Mouse (Mus musculus) hindbrain, embryonic 11.5 days (tissue): ENCODE results near the gene Fam162b. TPM values are rescaled to one million over a fixed set of nuclear protein-coding genes. Genes with fewer than 3 reads are reported as not detected.

Experiments used
- ATAC-seq: fragments of 200-750 bp; cut with Nextera tagmentation; 2 replicates; pipeline ENCODE4 v1.8.0; 2017; ENCODE audit warnings: mild to moderate bottlenecking, moderate TSS enrichment, moderate library complexity; ENCODE audit not compliant: low FRiP score
- DNase-seq: peaks from one replicate; pipeline ENCODE4 v3.0.0-alpha.2; 2015; ENCODE audit warnings: low spot score
- H3K27ac ChIP-seq: fragments of 300-500 bp; sonication (generic); 2 replicates; pipeline ENCODE4 v1.5.1; 2014; ENCODE audit warnings: mild to moderate bottlenecking, low read depth, low read length
- H3K27me3 ChIP-seq: fragments of 300-500 bp; sonication (generic); 2 replicates; pipeline ENCODE4 v1.6.1; 2014; ENCODE audit warnings: mild to moderate bottlenecking, low read length, moderate library complexity, mixed read lengths; ENCODE audit not compliant: control insufficient read depth, insufficient read depth
- H3K36me3 ChIP-seq: fragments of 300-500 bp; sonication (generic); 2 replicates; pipeline ENCODE4 v1.6.1; 2014; ENCODE audit warnings: mild to moderate bottlenecking, low read length, moderate library complexity, mixed read lengths; ENCODE audit not compliant: control insufficient read depth, insufficient read depth
- H3K4me1 ChIP-seq: fragments of 300-500 bp; sonication (generic); replicated peaks from 2 replicates; pipeline ENCODE4 v1.6.1; 2014; ENCODE audit warnings: low read length, mixed read lengths; ENCODE audit not compliant: control insufficient read depth, insufficient read depth
- H3K4me2 ChIP-seq: fragments of 300-500 bp; sonication (generic); replicated peaks from 2 replicates; pipeline ENCODE4 v1.6.1; 2014; ENCODE audit warnings: mild to moderate bottlenecking, low read depth, low read length
- H3K4me3 ChIP-seq: fragments of 300-500 bp; sonication (generic); 2 replicates; pipeline ENCODE4 v1.5.1; 2014; ENCODE audit warnings: low read depth, low read length
- H3K9ac ChIP-seq: fragments of 300-500 bp; sonication (generic); 2 replicates; pipeline ENCODE4 v1.6.1; 2014; ENCODE audit warnings: low read depth, low read length
- H3K9me3 ChIP-seq: fragments of 300-500 bp; sonication (generic); 2 replicates; pipeline ENCODE4 v1.6.1; 2016; ENCODE audit warnings: low read length; ENCODE audit not compliant: control insufficient read depth
- WGBS: fragments of 180-500 bp; shearing (Covaris S2); extraction: QIAGEN DNeasy Blood & Tissue Kit; methylation state at CpG from one replicate; pipeline ENCODE4 v1.1.7; 2014; 5-methylcytosine and 5-hydroxymethylcytosine counted together
- polyA plus RNA-seq: library from polyadenylated mRNA; unstranded; fragments of >200 nt; fragmentation: Nextera tagmentation; extraction: Ambion mirVana; gene quantifications from 2 replicates; pipeline ENCODE4 v1.2.1, GENCODE M21; 2014

Fam162b gene
- polyA plus RNA-seq, 1 experiment from 2014 or later = 4.5 TPM

- H3K4me2 ChIP-seq = no peak overlapping the region
- no peaks in the 10 kb centered on the region for H3K4me1 ChIP-seq
- WGBS = 66% methylated on average over 4 of the region's 4 CpGs
- H3K27ac ChIP-seq = no peak overlapping the region
- no peaks in the 10 kb centered on the region for H3K36me3 ChIP-seq
- DNase-seq (no peak), ATAC-seq (no peak)
- H3K27me3 ChIP-seq = no peaks in the 10 kb centered on the region
- no peaks in the 10 kb centered on the region for H3K9me3 ChIP-seq
- H3K4me3 ChIP-seq = no peak overlapping the region
- H3K9ac ChIP-seq = no peak overlapping the region
Measured at GRCm38 (mm10) chr10:51609741-51610425, 19.6 kb upstream of the Fam162b start.

GRCm38 (mm10) chr10:51596928-51597635 lies 6.8 kb upstream of the Fam162b start:
- H3K36me3 ChIP-seq = no peaks in the 10 kb centered on the region
- no peak overlapping the region for H3K4me3 ChIP-seq
- no peak overlapping the region for H3K27ac ChIP-seq
- H3K9me3 ChIP-seq = no peaks in the 10 kb centered on the region
- no peaks in the 10 kb centered on the region for H3K4me1 ChIP-seq
- no peak overlapping the region for H3K9ac ChIP-seq
- H3K27me3 ChIP-seq = no peaks in the 10 kb centered on the region
- ATAC-seq = no peak
- no peak overlapping the region for H3K4me2 ChIP-seq
- no peak for DNase-seq
- WGBS = 88% methylated on average over 9 of the region's 9 CpGs

- H3K36me3 ChIP-seq = no peaks in the 10 kb centered on the region
- no peaks in the 10 kb centered on the region for H3K9me3 ChIP-seq
- DNase-seq (peak; percentile 75), ATAC-seq (peak; percentile 54)
- no peak overlapping the region for H3K4me2 ChIP-seq
- H3K9ac ChIP-seq = no peak overlapping the region
- no peak overlapping the region for H3K4me3 ChIP-seq
- no peak overlapping the region for H3K27ac ChIP-seq
- H3K27me3 ChIP-seq = no peaks in the 10 kb centered on the region
- H3K4me1 ChIP-seq = no peaks in the 10 kb centered on the region
- 50% methylated on average over 10 of the region's 10 CpGs for WGBS
Measured at GRCm38 (mm10) chr10:51595001-51595931, 4.9 kb upstream of the Fam162b start.

GRCm38 (mm10) chr10:51591574-51591973 lies 1.3 kb upstream of the Fam162b start:
- H3K27me3 ChIP-seq = peaks cover 4% of the 10 kb centered on the region
- ATAC-seq = no peak

GRCm38 (mm10) chr10:51584919-51585318 lies 5.4 kb downstream of the Fam162b start:
- peaks cover 4% of the 10 kb centered on the region for H3K27me3 ChIP-seq
- DNase-seq (no peak), ATAC-seq (no peak)
- no peaks in the 10 kb centered on the region for H3K36me3 ChIP-seq
- no peaks in the 10 kb centered on the region for H3K4me1 ChIP-seq
- H3K4me3 ChIP-seq = no peak overlapping the region
- H3K9ac ChIP-seq = no peak overlapping the region
- no peaks in the 10 kb centered on the region for H3K9me3 ChIP-seq
- no peak overlapping the region for H3K27ac ChIP-seq
- no peak overlapping the region for H3K4me2 ChIP-seq

More at GRCm38 (mm10) chr10:51591574-51591973, 1.3 kb upstream of the Fam162b start:
- H3K27ac ChIP-seq = no peak overlapping the region
- H3K4me2 ChIP-seq = no peak overlapping the region
- H3K4me1 ChIP-seq = no peaks in the 10 kb centered on the region
- H3K4me3 ChIP-seq = no peak overlapping the region
- no peak for DNase-seq
- no peaks in the 10 kb centered on the region for H3K36me3 ChIP-seq
- H3K9me3 ChIP-seq = no peaks in the 10 kb centered on the region
- H3K9ac ChIP-seq = no peak overlapping the region
- WGBS = 94% methylated on average over 2 of the region's 2 CpGs

GRCm38 (mm10) chr10:51584378-51584777 lies 5.9 kb downstream of the Fam162b start:
- Histone ChIP-seq H3K9ac (no peak overlapping the region), H3K36me3 (no peaks in the 10 kb centered on the region), H3K9me3 (no peaks in the 10 kb centered on the region), H3K27ac (no peak overlapping the region), H3K4me1 (no peaks in the 10 kb centered on the region), H3K27me3 (no peaks in the 10 kb centered on the region; the same call in 1 of the 2 replicates), H3K4me2 (no peak overlapping the region), H3K4me3 (no peak overlapping the region)
- no peak for ATAC-seq
- DNase-seq = no peak
- WGBS = 76% methylated on average over 1 of the region's 1 CpGs

- Histone ChIP-seq H3K4me2 (no peak overlapping the region), H3K9me3 (no peaks in the 10 kb centered on the region), H3K27ac (no peak overlapping the region), H3K27me3 (no peaks in the 10 kb centered on the region), H3K36me3 (no peaks in the 10 kb centered on the region), H3K4me1 (no peaks in the 10 kb centered on the region), H3K9ac (no peak overlapping the region), H3K4me3 (no peak overlapping the region)
- no peak for ATAC-seq
- no peak for DNase-seq
- WGBS = 78% methylated on average over 9 of the region's 9 CpGs
Measured at GRCm38 (mm10) chr10:51571225-51571996, 18.9 kb downstream of the Fam162b start.

- H3K27me3 ChIP-seq = no peaks in the 10 kb centered on the region
- no peaks in the 10 kb centered on the region for H3K36me3 ChIP-seq
- WGBS = 74% methylated on average over 1 of the region's 1 CpGs
- no peaks in the 10 kb centered on the region for H3K9me3 ChIP-seq
- H3K9ac ChIP-seq = no peak overlapping the region
- no peak overlapping the region for H3K4me3 ChIP-seq
- DNase-seq (no peak), ATAC-seq (no peak)
- H3K4me2 ChIP-seq = no peak overlapping the region
- no peak overlapping the region for H3K27ac ChIP-seq
- H3K4me1 ChIP-seq = no peaks in the 10 kb centered on the region
Measured at GRCm38 (mm10) chr10:51556005-51556404, 34.3 kb downstream of the Fam162b start.
